Comparison of ENCODE assay signal across 25 mouse cellular contexts in genomic region chr5:11989140-11989539, GRCm38 (mm10).
"Had no signal": no experiment of that assay in that cellular context is flagged by ENCODE, and none has a peak within 500 bp of the region (broad histone marks: within the 10 kb centered on the region; RNA-seq: fewer than 3 reads in every experiment).

No protein-coding gene starts in this region.

- H3K9me3 ChIP-seq: embryonic facial prominence, embryonic 10.5 days; embryonic facial prominence, embryonic 12.5 days; embryonic facial prominence, embryonic 13.5 days; embryonic facial prominence, embryonic 15.5 days; forebrain, embryonic 12.5 days; forebrain, embryonic 13.5 days; forebrain, embryonic 15.5 days had no signal

- H3K36me3 ChIP-seq: embryonic facial prominence, embryonic 10.5 days; embryonic facial prominence, embryonic 12.5 days; embryonic facial prominence, embryonic 13.5 days; embryonic facial prominence, embryonic 15.5 days; forebrain, embryonic 10.5 days; forebrain, embryonic 12.5 days; forebrain, embryonic 15.5 days had no signal

- H3K27ac ChIP-seq: embryonic facial prominence, embryonic 10.5 days; embryonic facial prominence, embryonic 12.5 days; embryonic facial prominence, embryonic 13.5 days; embryonic facial prominence, embryonic 15.5 days; forebrain, embryonic 10.5 days; forebrain, embryonic 12.5 days; forebrain, embryonic 13.5 days; forebrain, embryonic 15.5 days; gastrocnemius, adult 2 months; heart, adult 2 months had no signal

- H3K9ac ChIP-seq: embryonic facial prominence, embryonic 12.5 days; embryonic facial prominence, embryonic 13.5 days; embryonic facial prominence, embryonic 15.5 days; forebrain, embryonic 12.5 days; forebrain, embryonic 13.5 days; forebrain, embryonic 15.5 days; forebrain, postnatal 0 days had no signal

- DNase-seq: cerebellum, adult 9-10 months; cerebellum, adult 9-11 months; cerebellum, postnatal 10 days; cerebellum, postnatal 14 days; cerebellum, postnatal 25 days; cerebellum, postnatal 36 days; embryo, embryonic 11 days; forebrain, postnatal 0 days; gastrocnemius, adult 2 months; gastrocnemius, postnatal 10 days; gastrocnemius, postnatal 14 days; gastrocnemius, postnatal 25 days; gastrocnemius, postnatal 36 days; heart, adult 11 months; heart, adult 18-20 months; heart, adult 2 months had no signal

- H3K4me2 ChIP-seq: embryonic facial prominence, embryonic 12.5 days; embryonic facial prominence, embryonic 13.5 days; embryonic facial prominence, embryonic 15.5 days; forebrain, embryonic 12.5 days; forebrain, embryonic 13.5 days; forebrain, embryonic 15.5 days had no signal

- H3K27me3 ChIP-seq: embryonic facial prominence, embryonic 12.5 days; embryonic facial prominence, embryonic 13.5 days; embryonic facial prominence, embryonic 15.5 days; forebrain, embryonic 12.5 days; forebrain, embryonic 13.5 days; forebrain, embryonic 15.5 days had no signal

- H3K4me1 ChIP-seq: embryonic facial prominence, embryonic 10.5 days; embryonic facial prominence, embryonic 12.5 days; embryonic facial prominence, embryonic 13.5 days; embryonic facial prominence, embryonic 15.5 days; forebrain, embryonic 10.5 days; forebrain, embryonic 12.5 days; forebrain, embryonic 13.5 days; forebrain, embryonic 15.5 days had no signal

- H3K4me3 ChIP-seq: embryonic facial prominence, embryonic 10.5 days; embryonic facial prominence, embryonic 12.5 days; embryonic facial prominence, embryonic 13.5 days; embryonic facial prominence, embryonic 15.5 days; erythroblast, embryonic 14.5 days; forebrain, embryonic 10.5 days; forebrain, embryonic 12.5 days; forebrain, embryonic 13.5 days; forebrain, embryonic 15.5 days; gastrocnemius, adult 2 months; heart, adult 2 months had no signal
